In the genomic region with DNA sequence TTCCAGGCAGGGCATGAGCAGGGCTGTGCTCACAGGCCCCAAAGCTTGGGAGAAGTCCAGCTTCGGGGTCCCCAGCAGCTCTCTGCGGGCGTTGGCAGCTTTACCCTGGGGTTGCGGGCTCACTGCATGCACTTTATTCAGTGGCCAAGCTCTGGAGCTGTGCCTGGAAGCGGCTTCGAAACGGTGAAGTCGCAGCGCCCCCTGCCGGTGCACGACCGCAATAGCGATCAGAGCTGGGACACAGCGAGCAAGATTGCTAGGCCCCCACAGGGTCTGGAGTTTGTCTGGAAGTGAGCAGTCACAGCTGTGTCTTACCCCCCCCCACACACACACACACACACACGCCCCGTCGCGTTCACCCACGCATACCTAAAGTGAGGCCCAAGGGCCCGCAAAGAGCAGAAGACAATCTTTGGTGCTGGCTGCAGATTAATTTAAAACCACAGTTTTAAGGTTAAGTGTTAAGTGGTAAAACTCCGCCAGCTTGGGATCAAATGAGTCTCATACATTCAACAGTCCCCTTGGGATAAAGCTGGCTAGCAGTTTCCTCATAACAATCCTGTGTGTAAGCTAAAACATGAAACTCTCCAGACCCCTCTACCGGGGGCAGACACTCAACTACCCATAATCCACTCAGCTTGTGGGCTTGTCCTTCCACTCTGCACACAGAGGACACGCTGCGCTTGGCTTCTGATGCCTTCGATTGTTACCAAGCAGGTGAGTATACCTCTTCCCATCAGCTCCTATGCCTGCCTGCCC, we compare ENCODE assay signal across 9 mouse cellular contexts. TPM values are rescaled to one million over a fixed set of nuclear protein-coding genes. Genes with fewer than 3 reads are reported as not detected.
DNase-seq lines count a peak whose midpoint lies in the region; ATAC-seq and TF ChIP-seq lines count a peak whose summit lies in the region.
"Had no signal": no experiment of that assay in that cellular context is flagged by ENCODE, and none has a peak within 500 bp of the region (broad histone marks: within the 10 kb centered on the region; RNA-seq: fewer than 3 reads in every experiment).

No protein-coding gene starts in this region.

- peak; percentile 93 for TF ChIP-seq RAD21 in CH12.LX (IDR thresholded peaks at IDR 0.05; ENCODE audit: low read depth, low read length)

- no peaks in the 10 kb centered on the region for H3K4me1 ChIP-seq in CH12.LX (ENCODE audit: control insufficient read depth in 1 of 2, insufficient read depth in 2 of 2)
- H3K4me1 ChIP-seq in forebrain, embryonic 10.5 days, result peaks cover 45% of the 10 kb centered on the region
- no peaks in the 10 kb centered on the region for H3K4me1 ChIP-seq in liver, embryonic 16.5 days (ENCODE audit: control insufficient read depth, low read depth, low read length)
- no peaks in the 10 kb centered on the region for H3K4me1 ChIP-seq in neural tube, embryonic 14.5 days (ENCODE audit: control insufficient read depth, insufficient read depth, low read length)

- H3K36me3 ChIP-seq in CH12.LX (replicated peaks in 1 of 2; ENCODE audit: control insufficient read depth in 1 of 2, insufficient read depth in 1 of 2, low read length in 1 of 2), result no peaks in the 10 kb centered on the region
- H3K36me3 ChIP-seq in forebrain, embryonic 10.5 days (replicated peaks), result no peaks in the 10 kb centered on the region
- H3K36me3 ChIP-seq in liver, embryonic 16.5 days (ENCODE audit: control insufficient read depth, insufficient read depth), result no peaks in the 10 kb centered on the region
- no peaks in the 10 kb centered on the region for H3K36me3 ChIP-seq in neural tube, embryonic 14.5 days (ENCODE audit: control insufficient read depth, insufficient read depth, low read length)

- in situ Hi-C loops in CH12.LX (cut with MboI; ENCODE audit: low pct_ligation_motif_present, low pct_unique_long_range_greater_than_20kb, low sequenced_read_pairs), result loop anchor here (10.0 kb wide), 1 partner anchor 313 kb away; no protein-coding TSS in a partner anchor

- dilution Hi-C loops in CH12.LX (cut with MboI; ENCODE audit: extremely low pct_ligation_motif_present, extremely low pct_unique_long_range_greater_than_20kb, low sequenced_read_pairs), result no loop called here

- no peak for TF ChIP-seq POLR2A in CH12.LX (IDR thresholded peaks at IDR 0.05; ENCODE audit: low read depth, low read length)

- no peak overlapping the region for H3K27ac ChIP-seq in CH12.LX (ENCODE audit: insufficient read depth, low read depth)
- H3K27ac ChIP-seq in forebrain, embryonic 10.5 days, result no peak overlapping the region
- H3K27ac ChIP-seq in liver, embryonic 16.5 days (ENCODE audit: low read length), result no peak overlapping the region
- H3K27ac ChIP-seq in neural tube, embryonic 14.5 days (ENCODE audit: low read depth, low read length), result no peak overlapping the region

- 18% methylated on average over 25 of the region's 25 CpGs for WGBS in forebrain, embryonic 10.5 days
- WGBS in large intestine, adult 2 months, result 15% methylated on average over 25 of the region's 25 CpGs
- 18% methylated on average over 25 of the region's 25 CpGs for WGBS in liver, embryonic 16.5 days (ENCODE audit: insufficient replicate concordance)
- WGBS in neural tube, embryonic 14.5 days, result 18% methylated on average over 25 of the region's 25 CpGs

- no peak overlapping the region for H3K4me3 ChIP-seq in CH12.LX (replicated peaks in 1 of 3; ENCODE audit: low read depth in 2 of 3, low read length in 2 of 3, poor library complexity in 1 of 3)
- no peak overlapping the region for H3K4me3 ChIP-seq in forebrain, embryonic 10.5 days
- H3K4me3 ChIP-seq in liver, embryonic 16.5 days (ENCODE audit: low read depth, low read length), result no peak overlapping the region
- no peak overlapping the region for H3K4me3 ChIP-seq in neural tube, embryonic 14.5 days (ENCODE audit: low read depth, low read length)

- no peak for TF ChIP-seq EP300 in CH12.LX (IDR thresholded peaks at IDR 0.05; ENCODE audit: low read length)

- peaks cover 70% of the 10 kb centered on the region for H3K27me3 ChIP-seq in CH12.LX (replicated peaks)
- peaks cover 80% of the 10 kb centered on the region for H3K27me3 ChIP-seq in forebrain, embryonic 10.5 days (ENCODE audit: poor library complexity, severe bottlenecking)
- H3K27me3 ChIP-seq in liver, embryonic 16.5 days (ENCODE audit: control insufficient read depth, insufficient read depth, low read depth, low read length), result peaks cover 20% of the 10 kb centered on the region
- peaks cover 26% of the 10 kb centered on the region for H3K27me3 ChIP-seq in neural tube, embryonic 14.5 days (ENCODE audit: control insufficient read depth, insufficient read depth, low read length)

- H3K79me2 ChIP-seq in CH12.LX (replicated peaks; ENCODE audit: control insufficient read depth, extremely low read depth, insufficient read depth, poor library complexity, severe bottlenecking), result no peaks in the 10 kb centered on the region

- 0 out of 2 replicates have a peak overlapping the region, but pooled peaks have one; percentile 5 for H3K4me2 ChIP-seq in CH12.LX (ENCODE audit: insufficient read depth, low read depth, poor library complexity, severe bottlenecking)
- no peak overlapping the region for H3K4me2 ChIP-seq in liver, embryonic 16.5 days (ENCODE audit: low read depth, low read length)
- H3K4me2 ChIP-seq in neural tube, embryonic 14.5 days (ENCODE audit: low read depth, low read length), result no peak overlapping the region

- no peak overlapping the region for H3K9ac ChIP-seq in CH12.LX (ENCODE audit: insufficient read depth, low read depth)
- H3K9ac ChIP-seq in liver, embryonic 16.5 days (ENCODE audit: low read depth, low read length), result no peak overlapping the region
- no peak overlapping the region for H3K9ac ChIP-seq in neural tube, embryonic 14.5 days (replicated peaks; ENCODE audit: low read depth, low read length)

- TF ChIP-seq CTCF in CH12.LX (conservative IDR thresholded peaks at IDR 0.05 in 1 of 2, IDR thresholded peaks at IDR 0.05 in 1 of 2; ENCODE audit: low read depth in 2 of 2, low read length in 2 of 2), result peak; percentile 64 to 97

- intact Hi-C loops in heart, postnatal 10 days (cut with DNase I), result loop anchor here (1.0 to 10.0 kb wide), 5 partner anchors 90 to 553 kb away; no protein-coding TSS in a partner anchor

- no peaks in the 10 kb centered on the region for H3K9me3 ChIP-seq in CH12.LX (replicated peaks; ENCODE audit: low read length)
- no peaks in the 10 kb centered on the region for H3K9me3 ChIP-seq in forebrain, embryonic 10.5 days
- H3K9me3 ChIP-seq in liver, embryonic 16.5 days (replicated peaks; ENCODE audit: control insufficient read depth, low read length), result no peaks in the 10 kb centered on the region
- H3K9me3 ChIP-seq in neural tube, embryonic 14.5 days (ENCODE audit: control insufficient read depth, low read length), result no peaks in the 10 kb centered on the region

- ATAC-seq in liver, embryonic 16.5 days (ENCODE audit: low read depth), result 0 out of 2 replicates have a peak, but pooled peaks have one; percentile 30
- ATAC-seq in neural tube, embryonic 14.5 days (ENCODE audit: low read depth), result peak; percentile 84

- DNase-seq in CH12.LX (ENCODE audit: extremely low read depth), result peak; percentile 61
- peak; percentile 51 for DNase-seq in c-Kit-positive CD71-negative TER-119-negative erythroid progenitor cells, embryonic 14.5 days (ENCODE audit: low read depth)
- DNase-seq in forebrain, embryonic 10.5 days (ENCODE audit: extremely low spot score, low spot score), result peak; percentile 86
- peak; percentile 84 to 92 for DNase-seq in heart, postnatal 10 days
- peak; percentile 25 for DNase-seq in large intestine, adult 2 months (ENCODE audit: low read depth, low spot score)
- peak; percentile 6 for DNase-seq in telencephalon, adult 2 months (ENCODE audit: low read depth, low spot score)

TF ChIP-seq in CH12.LX, 34 proteins besides CTCF, POLR2A, EP300 and RAD21:
- TF ChIP-seq USF1 (IDR thresholded peaks at IDR 0.05; ENCODE audit: low read depth, low read length) (no peak), SMC3 (IDR thresholded peaks at IDR 0.05; ENCODE audit: low read depth, low read length) (peak; percentile 99), JUND (conservative IDR thresholded peaks at IDR 0.05; ENCODE audit: low read depth, low read length) (no peak), ZC3H11A (IDR thresholded peaks at IDR 0.05; ENCODE audit: low read depth, low read length) (peak; percentile 92), MYC (IDR thresholded peaks at IDR 0.05; ENCODE audit: low read depth, low read length) (no peak), BHLHE40 (IDR thresholded peaks at IDR 0.05; ENCODE audit: low read depth, low read length) (no peak), ELF1 (IDR thresholded peaks at IDR 0.05; ENCODE audit: low read depth, low read length) (no peak; the same call in 1 of the 2 replicates), USF2 (conservative IDR thresholded peaks at IDR 0.05; ENCODE audit: low read depth, low read length) (no peak), GABPA (IDR thresholded peaks at IDR 0.05; ENCODE audit: insufficient replicate concordance, low read depth, low read length) (no peak), NELFE (IDR thresholded peaks at IDR 0.05; ENCODE audit: low read depth, low read length) (peak; percentile 49; the same call in 1 of the 2 replicates), TCF12 (IDR thresholded peaks at IDR 0.05; ENCODE audit: low read depth, low read length) (0 out of 2 replicates have a peak, but pooled peaks have one; percentile 32), MEF2A (IDR thresholded peaks at IDR 0.05; ENCODE audit: borderline replicate concordance, low read depth, low read length) (peak; percentile 35; the same call in 1 of the 2 replicates)

RNA-seq across cellular contexts. Expression of a gene that starts 39.0 kb away (rescaled TPM):
- total RNA-seq in CH12.LX (2012; rRNA removed) (not detected in 2 replicates), CH12.LX (2014; rRNA removed) (not detected in 2 replicates)
- not detected in 2 replicates for polyA plus RNA-seq in CH12.LX (2012; ENCODE audit: insufficient read length, low read depth)
- 2.4 and 3.0 TPM in 2 replicates for polyA plus RNA-seq in forebrain, embryonic 10.5 days (2016; fragmentation: Nextera tagmentation; extraction: Ambion mirVana)
- not detected for total RNA-seq in heart, postnatal 10 days (2021)
- polyA plus RNA-seq in large intestine, adult 2 months (2012; rRNA removed), result not detected in 2 replicates
- polyA plus RNA-seq in liver, embryonic 16.5 days (2015; fragmentation: Nextera tagmentation; extraction: Ambion mirVana), result not detected in 2 replicates
- polyA plus RNA-seq in neural tube, embryonic 14.5 days (2014; fragmentation: Nextera tagmentation; extraction: Ambion mirVana), result 1.5 and 2.0 TPM in 2 replicates
- polyA plus RNA-seq: heart, embryonic 14.5 days had no signal

RNA-seq across cellular contexts. Expression of a gene that starts 42.2 kb away (rescaled TPM):
- not detected in 2 replicates for total RNA-seq in CH12.LX (2012; rRNA removed)
- not detected in 2 replicates for total RNA-seq in CH12.LX (2014; rRNA removed)
- polyA plus RNA-seq in CH12.LX (2012; ENCODE audit: insufficient read length, low read depth), result not detected in 2 replicates
- not detected in 2 replicates for polyA plus RNA-seq in forebrain, embryonic 10.5 days (2016; fragmentation: Nextera tagmentation; extraction: Ambion mirVana)
- not detected for total RNA-seq in heart, postnatal 10 days (2021)
- polyA plus RNA-seq in large intestine, adult 2 months (2012; rRNA removed), result 0.04 and 0.12 TPM in 2 replicates
- 0.13 TPM in 1 of 2 replicates, not detected in the other for polyA plus RNA-seq in liver, embryonic 16.5 days (2015; fragmentation: Nextera tagmentation; extraction: Ambion mirVana)
- polyA plus RNA-seq in neural tube, embryonic 14.5 days (2014; fragmentation: Nextera tagmentation; extraction: Ambion mirVana), result not detected in 2 replicates
- polyA plus RNA-seq: heart, embryonic 14.5 days had no signal

Comparison
In these comparisons a context has a peak if more than half of its experiments do, and no peak if none do; other contexts are left out.
1. DNase-seq: peak in every context shown above with its lines; median percentile 88 in heart, postnatal 10 days; 86 in forebrain, embryonic 10.5 days; 61 in CH12.LX; 51 in c-Kit-positive CD71-negative TER-119-negative erythroid progenitor cells, embryonic 14.5 days; 25 in large intestine, adult 2 months; 6 in telencephalon, adult 2 months.